Mouse (Mus musculus) CH12.LX (cell line): ENCODE measurements at regions not wholly inside any gene's neighbourhood (a gene's known extent, or its start where the extent isn't known, plus 50 kb on each side); places are given as distances from the start of the nearest gene placed in this dataset.

Experiments
- CHD2 ChIP-seq: IDR thresholded peaks from 2 replicates; pipeline ENCODE4 v1.6.1; 2011; ENCODE audit warnings: low read length, improper control_type of control experiment
- CTCF ChIP-seq, 2 experiments: IDR thresholded peaks in 1 of 2; conservative IDR thresholded peaks in 1 of 2; 2 replicates each; pipeline ENCODE4 v1.5.1; 2011 to 2012; ENCODE audit warnings: low read depth in 2 of 2, low read length in 2 of 2, improper control_type of control experiment in 1 of 2, inconsistent platforms in 1 of 2, mild to moderate bottlenecking in 1 of 2, moderate library complexity in 1 of 2
- EP300 ChIP-seq: IDR thresholded peaks from 2 replicates; pipeline ENCODE4 v1.6.1; 2011; ENCODE audit warnings: low read length, improper control_type of control experiment
- HCFC1 ChIP-seq: IDR thresholded peaks from 2 replicates; pipeline ENCODE4 v1.6.1; 2012; ENCODE audit warnings: low read depth, mild to moderate bottlenecking, inconsistent platforms, low read length, improper control_type of control experiment
- MAFK ChIP-seq: IDR thresholded peaks from 2 replicates; pipeline ENCODE4 v1.6.1; 2011; ENCODE audit warnings: low read length, improper control_type of control experiment; ENCODE audit not compliant: insufficient replicate concordance
- NRF1 ChIP-seq: IDR thresholded peaks from 2 replicates; pipeline ENCODE4 v1.6.1; 2014; ENCODE audit warnings: low read depth, mild to moderate bottlenecking, inconsistent platforms, low read length, improper control_type of control experiment, moderate library complexity
- POLR2A ChIP-seq: IDR thresholded peaks from 2 replicates; pipeline ENCODE4 v1.6.1; 2011; ENCODE audit warnings: low read depth, mild to moderate bottlenecking, improper control_type of control experiment, low read length
- TBP ChIP-seq: conservative IDR thresholded peaks from 2 replicates; pipeline ENCODE4 v1.6.1; 2011; ENCODE audit warnings: low read depth, low read length, improper control_type of control experiment
- UBTF ChIP-seq: IDR thresholded peaks from 2 replicates; pipeline ENCODE4 v1.6.1; 2012; ENCODE audit warnings: low read depth, mild to moderate bottlenecking, inconsistent platforms, low read length, improper control_type of control experiment, moderate library complexity

GRCm38 (mm10) chr16:24128566-24128965 lies 139.9 kb upstream of the Bcl6 start:
- no peak for TF ChIP-seq CTCF (conservative IDR thresholded peaks at IDR 0.05 in 1 of 2, IDR thresholded peaks at IDR 0.05 in 1 of 2; ENCODE audit: low read depth in 2 of 2, low read length in 2 of 2)
- no peak for TF ChIP-seq UBTF
- TF ChIP-seq HCFC1, result no peak
- no peak for TF ChIP-seq POLR2A
- TF ChIP-seq NRF1, result no peak
- TF ChIP-seq MAFK, result no peak
- no peak for TF ChIP-seq CHD2
- TF ChIP-seq TBP, result no peak
- TF ChIP-seq EP300, result no peak
